Mouse (Mus musculus): ENCODE measurements around the gene Tmed1.
"Not testable (repeated sequence)": the region's sequence is repeated elsewhere in the genome, so short reads cannot be mapped to it uniquely, and the experiment has no call there.

Tmed1 gene

GRCm38 (mm10) chr9:21509772-21510688 is at the start of gene Tmed1:
Gene Tmed1, minus strand, starts transcription at chr9:21510252.
- in situ Hi-C loops (cut with MboI; ENCODE audit: unreplicated experiment in 2 of 2) = no loop called here

GRCm38 (mm10) chr9:21559151-21559550 is 49.1 kb upstream of the Tmed1 start:
- in situ Hi-C loops (cut with MboI; ENCODE audit: unreplicated experiment in 2 of 2) = no loop called here

GRCm38 (mm10) chr9:21558366-21558765 is 48.3 kb upstream of the Tmed1 start:
- in situ Hi-C loops (cut with MboI; ENCODE audit: unreplicated experiment in 2 of 2) = no loop called here

GRCm38 (mm10) chr9:21557556-21557955 is 47.5 kb upstream of the Tmed1 start:
- in situ Hi-C loops (cut with MboI; ENCODE audit: unreplicated experiment in 2 of 2) = no loop called here

- in situ Hi-C loops (cut with MboI; ENCODE audit: unreplicated experiment in 2 of 2) = no loop called here
Observed at GRCm38 (mm10) chr9:21556996-21557395, 46.9 kb upstream of the Tmed1 start.

- in situ Hi-C loops (cut with MboI; ENCODE audit: unreplicated experiment in 2 of 2) = no loop called here
Observed at GRCm38 (mm10) chr9:21555198-21555742, 45.2 kb upstream of the Tmed1 start.

- in situ Hi-C loops (cut with MboI; ENCODE audit: unreplicated experiment in 2 of 2) = no loop called here
Observed at GRCm38 (mm10) chr9:21553607-21554273, 43.7 kb upstream of the Tmed1 start.

GRCm38 (mm10) chr9:21551049-21551448 is 41.0 kb upstream of the Tmed1 start:
- in situ Hi-C loops (cut with MboI; ENCODE audit: unreplicated experiment in 2 of 2) = no loop called here

GRCm38 (mm10) chr9:21547075-21547941 is 37.3 kb upstream of the Tmed1 start:
- in situ Hi-C loops (cut with MboI; ENCODE audit: unreplicated experiment in 2 of 2) = loop anchor here in 1 of 2 experiments (5.0 kb wide), 1 partner anchor 180 kb away; the partner anchor contains the start of gene Ilf3

GRCm38 (mm10) chr9:21546789-21547074 is 36.7 kb upstream of the Tmed1 start, which contains the start of gene Carm1:
Gene Carm1, plus strand, starts transcription at chr9:21546894.
- in situ Hi-C loops (cut with MboI; ENCODE audit: unreplicated experiment in 2 of 2) = loop anchor here in 1 of 2 experiments (5.0 kb wide), 1 partner anchor 179 kb away; the partner anchor contains the start of gene Ilf3

GRCm38 (mm10) chr9:21545916-21546788 is 36.1 kb upstream of the Tmed1 start:
- in situ Hi-C loops (cut with MboI; ENCODE audit: unreplicated experiment in 2 of 2) = loop anchor here in 1 of 2 experiments (5.0 kb wide), 1 partner anchor 179 kb away; the partner anchor contains the start of gene Ilf3

GRCm38 (mm10) chr9:21545351-21545915 is 35.4 kb upstream of the Tmed1 start:
- in situ Hi-C loops (cut with MboI; ENCODE audit: unreplicated experiment in 2 of 2) = loop anchor here in 1 of 2 experiments (5.0 kb wide), 1 partner anchor 178 kb away; the partner anchor contains the start of gene Ilf3

- in situ Hi-C loops (cut with MboI; ENCODE audit: unreplicated experiment in 2 of 2) = not testable (repeated sequence)
Observed at GRCm38 (mm10) chr9:21542001-21542400, 31.9 kb upstream of the Tmed1 start.

- in situ Hi-C loops (cut with MboI; ENCODE audit: unreplicated experiment in 2 of 2) = no loop called here
Observed at GRCm38 (mm10) chr9:21539981-21540753, 30.1 kb upstream of the Tmed1 start.

GRCm38 (mm10) chr9:21537009-21537408 is 27.0 kb upstream of the Tmed1 start:
- in situ Hi-C loops (cut with MboI; ENCODE audit: unreplicated experiment in 2 of 2) = no loop called here

- in situ Hi-C loops (cut with MboI; ENCODE audit: unreplicated experiment in 2 of 2) = no loop called here
Observed at GRCm38 (mm10) chr9:21536501-21536900, 26.4 kb upstream of the Tmed1 start.

- in situ Hi-C loops (cut with MboI; ENCODE audit: unreplicated experiment in 2 of 2) = no loop called here
Observed at GRCm38 (mm10) chr9:21527917-21528324, 17.9 kb upstream of the Tmed1 start.

- in situ Hi-C loops (cut with MboI; ENCODE audit: unreplicated experiment in 2 of 2) = no loop called here
Observed at GRCm38 (mm10) chr9:21527100-21527801, 17.2 kb upstream of the Tmed1 start.
